Mouse (Mus musculus) stomach, postnatal 0 days (tissue): ENCODE measurements around the gene Zfp652.

Experiments used
- CTCF ChIP-seq: IDR thresholded peaks from 2 replicates; pipeline ENCODE4 v1.5.1; 2016; ENCODE audit warnings: antibody characterized with exemption, low read depth, mild to moderate bottlenecking, moderate library complexity
- EP300 ChIP-seq: optimal IDR thresholded peaks from 2 replicates; pipeline ENCODE3; 2016; ENCODE audit warnings: antibody characterized with exemption

GRCm38 (mm10) chr11:95844935-95845334 is 132.5 kb downstream of the Zfp652 start:
- no peak for TF ChIP-seq EP300
- no peak for TF ChIP-seq CTCF
